Mouse (Mus musculus): ENCODE results near the gene Rhbdf1. TPM values are rescaled to one million over a fixed set of nuclear protein-coding genes. Genes with fewer than 3 reads are reported as not detected.

The Rhbdf1 gene
- polyA plus RNA-seq, 1 experiment from 2014 or later: 6.4 TPM

DNA sequence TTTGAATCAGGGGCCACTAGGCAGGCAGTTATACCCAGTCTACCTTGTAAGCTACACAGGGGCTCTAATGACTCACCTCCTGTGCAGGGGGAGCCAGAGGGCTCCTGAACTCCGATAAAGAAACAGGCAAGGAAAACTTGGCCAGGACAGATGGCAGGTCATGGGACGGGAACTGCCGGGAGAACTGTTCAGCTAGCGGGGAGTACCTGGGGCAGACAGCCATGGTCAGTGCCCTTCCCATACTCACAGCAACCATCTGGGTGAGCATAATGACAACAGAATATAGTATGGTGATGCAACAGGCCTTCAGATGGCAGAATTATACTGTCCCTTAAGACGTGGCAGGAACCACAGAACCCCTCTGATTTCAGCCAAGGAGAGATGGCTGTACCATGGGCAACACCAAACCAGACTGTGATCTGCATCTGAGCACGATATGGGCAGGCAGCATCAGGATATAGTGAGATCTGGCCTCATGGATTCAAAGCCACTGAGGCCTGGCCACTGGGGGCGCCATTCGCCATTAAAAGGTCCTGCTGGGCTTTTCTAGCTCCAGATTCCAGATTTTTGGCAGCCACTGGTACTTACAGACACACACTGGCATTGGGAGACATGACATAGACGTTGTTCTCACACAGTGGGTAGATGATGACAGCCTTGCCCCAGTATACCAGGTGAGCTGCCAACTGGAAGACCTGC, 14.8 kb upstream of the Rhbdf1 start:
- Histone ChIP-seq H3K36me3 (replicated peaks; ENCODE audit: insufficient read depth, low read length) (peaks cover 82% of the 10 kb centered on the region), H3K4me2 (ENCODE audit: low read depth, low read length) (no peak overlapping the region), H3K4me3 (ENCODE audit: low read depth, low read length) (no peak overlapping the region), H3K9me3 (ENCODE audit: low read length) (no peaks in the 10 kb centered on the region), H3K27ac (ENCODE audit: low read depth) (no peak overlapping the region), H3K9ac (replicated peaks) (no peak overlapping the region), H3K4me1 (ENCODE audit: insufficient read depth) (peaks cover 4% of the 10 kb centered on the region; the same call in 1 of the 2 replicates), H3K27me3 (ENCODE audit: insufficient read depth, low read length) (no peaks in the 10 kb centered on the region)
- ATAC-seq (0 out of 2 replicates have a peak, but pooled peaks have one; percentile 20), DNase-seq (peak; percentile 75)
- no peak for TF ChIP-seq EP300 (IDR thresholded peaks at IDR 0.05; ENCODE audit: low read depth)
- TF ChIP-seq CTCF (IDR thresholded peaks at IDR 0.05; ENCODE audit: low read depth): peak; percentile 83
- 68% methylated on average over 9 of the region's 9 CpGs for WGBS (ENCODE audit: insufficient replicate concordance)

DNA sequence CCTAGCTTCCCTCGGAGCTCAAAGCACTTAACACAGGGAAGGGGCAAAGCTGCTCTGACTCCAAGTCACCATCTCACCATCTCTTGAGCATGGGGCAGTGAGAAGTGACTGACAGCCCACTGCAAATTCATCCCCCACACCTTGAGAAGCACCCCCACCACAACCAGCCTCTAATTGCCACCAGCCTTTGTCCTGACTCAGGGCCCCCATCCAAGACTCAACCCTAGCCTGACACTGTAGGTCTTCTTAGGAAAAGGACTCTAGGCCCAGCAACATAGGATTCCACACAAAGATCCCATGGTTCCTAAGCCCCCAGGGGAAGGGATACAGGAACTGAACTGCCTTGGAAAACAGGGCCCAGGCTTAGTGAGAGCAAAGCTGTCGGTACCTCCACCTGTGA, 14.0 kb upstream of the Rhbdf1 start:
- H3K9ac ChIP-seq (replicated peaks): no peak overlapping the region
- H3K9me3 ChIP-seq (ENCODE audit: low read length): no peaks in the 10 kb centered on the region
- no peak overlapping the region for H3K4me3 ChIP-seq (ENCODE audit: low read depth, low read length)
- DNase-seq (no peak), ATAC-seq (no peak)
- 86% methylated on average over 2 of the region's 2 CpGs for WGBS (ENCODE audit: insufficient replicate concordance)
- H3K27ac ChIP-seq (ENCODE audit: low read depth): no peak overlapping the region
- TF ChIP-seq CTCF (IDR thresholded peaks at IDR 0.05; ENCODE audit: low read depth): no peak
- no peak for TF ChIP-seq EP300 (IDR thresholded peaks at IDR 0.05; ENCODE audit: low read depth)
- no peak overlapping the region for H3K4me2 ChIP-seq (ENCODE audit: low read depth, low read length)
- no peaks in the 10 kb centered on the region for H3K4me1 ChIP-seq (ENCODE audit: insufficient read depth)
- H3K36me3 ChIP-seq (replicated peaks; ENCODE audit: insufficient read depth, low read length): peaks cover 82% of the 10 kb centered on the region
- no peaks in the 10 kb centered on the region for H3K27me3 ChIP-seq (ENCODE audit: insufficient read depth, low read length)

DNA sequence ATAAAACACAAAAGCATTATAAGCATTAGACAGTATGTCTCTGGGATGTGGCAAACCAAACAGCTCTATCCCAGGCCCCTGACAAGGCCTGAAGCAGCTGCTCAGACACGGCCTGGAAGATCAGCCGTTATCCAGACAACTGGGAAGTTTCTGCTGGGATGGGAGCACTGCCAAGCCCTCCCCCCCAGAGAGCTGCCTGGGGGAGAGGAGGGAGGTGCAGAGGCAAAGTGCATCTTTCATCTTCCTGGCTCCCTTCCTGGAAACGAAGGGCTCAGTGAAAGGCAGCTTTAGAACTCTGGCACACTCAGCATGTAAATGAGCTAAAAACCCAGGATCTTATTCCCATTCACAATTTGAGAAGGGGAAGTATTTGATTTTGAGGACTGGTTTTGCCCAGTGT, 13.5 kb upstream of the Rhbdf1 start:
- H3K9me3 ChIP-seq (ENCODE audit: low read length): no peaks in the 10 kb centered on the region
- 59% methylated on average over 3 of the region's 3 CpGs for WGBS (ENCODE audit: insufficient replicate concordance)
- H3K27ac ChIP-seq (ENCODE audit: low read depth): no peak overlapping the region
- no peaks in the 10 kb centered on the region for H3K4me1 ChIP-seq (ENCODE audit: insufficient read depth)
- no peak overlapping the region for H3K9ac ChIP-seq (replicated peaks)
- H3K36me3 ChIP-seq (replicated peaks; ENCODE audit: insufficient read depth, low read length): peaks cover 80% of the 10 kb centered on the region
- no peak for ATAC-seq
- DNase-seq: no peak
- H3K4me2 ChIP-seq (ENCODE audit: low read depth, low read length): no peak overlapping the region
- TF ChIP-seq EP300 (IDR thresholded peaks at IDR 0.05; ENCODE audit: low read depth): no peak
- no peak for TF ChIP-seq CTCF (IDR thresholded peaks at IDR 0.05; ENCODE audit: low read depth)
- H3K27me3 ChIP-seq (ENCODE audit: insufficient read depth, low read length): no peaks in the 10 kb centered on the region
- H3K4me3 ChIP-seq (ENCODE audit: low read depth, low read length): no peak overlapping the region

DNA sequence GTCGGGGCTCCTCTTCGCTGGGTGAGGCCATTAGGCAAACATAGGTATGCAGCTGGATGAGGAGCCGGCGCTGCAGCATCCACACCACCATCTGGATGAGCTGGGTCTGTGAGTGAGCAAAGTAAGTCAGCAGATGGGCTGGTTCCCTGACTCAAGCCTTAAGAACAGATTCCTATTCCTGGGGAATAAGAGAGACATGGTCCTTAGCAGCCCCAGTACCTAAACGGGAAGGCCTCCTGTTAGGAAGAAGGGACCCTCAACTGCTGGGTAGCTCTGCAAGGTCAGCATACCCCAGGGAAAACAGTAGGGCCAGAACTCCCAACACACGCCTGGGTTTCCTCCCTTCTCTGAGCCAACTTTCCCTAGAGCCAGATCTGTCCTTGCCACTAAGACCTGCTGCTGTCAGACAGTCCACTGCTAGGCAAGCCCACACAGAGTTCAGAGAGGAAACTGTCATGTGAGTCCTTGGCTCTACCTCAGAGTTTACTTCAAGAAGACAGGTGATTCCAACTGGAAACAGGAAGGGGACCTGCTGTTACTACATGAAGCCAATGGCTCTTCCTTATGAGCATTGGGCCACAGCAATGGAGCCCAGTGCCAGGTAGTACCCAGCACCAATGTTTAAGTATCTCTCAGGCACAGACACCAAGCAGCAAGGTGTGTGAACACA, 12.9 kb upstream of the Rhbdf1 start:
- Histone ChIP-seq H3K4me2 (ENCODE audit: low read depth, low read length) (no peak overlapping the region), H3K4me3 (ENCODE audit: low read depth, low read length) (no peak overlapping the region), H3K27me3 (ENCODE audit: insufficient read depth, low read length) (no peaks in the 10 kb centered on the region), H3K27ac (ENCODE audit: low read depth) (no peak overlapping the region), H3K36me3 (replicated peaks; ENCODE audit: insufficient read depth, low read length) (peaks cover 81% of the 10 kb centered on the region), H3K4me1 (ENCODE audit: insufficient read depth) (no peaks in the 10 kb centered on the region), H3K9ac (replicated peaks) (no peak overlapping the region), H3K9me3 (ENCODE audit: low read length) (no peaks in the 10 kb centered on the region)
- DNase-seq: no peak
- no peak for TF ChIP-seq CTCF (IDR thresholded peaks at IDR 0.05; ENCODE audit: low read depth)
- no peak for TF ChIP-seq EP300 (IDR thresholded peaks at IDR 0.05; ENCODE audit: low read depth)
- ATAC-seq: no peak
- WGBS (ENCODE audit: insufficient replicate concordance): 85% methylated on average over 6 of the region's 6 CpGs

DNA sequence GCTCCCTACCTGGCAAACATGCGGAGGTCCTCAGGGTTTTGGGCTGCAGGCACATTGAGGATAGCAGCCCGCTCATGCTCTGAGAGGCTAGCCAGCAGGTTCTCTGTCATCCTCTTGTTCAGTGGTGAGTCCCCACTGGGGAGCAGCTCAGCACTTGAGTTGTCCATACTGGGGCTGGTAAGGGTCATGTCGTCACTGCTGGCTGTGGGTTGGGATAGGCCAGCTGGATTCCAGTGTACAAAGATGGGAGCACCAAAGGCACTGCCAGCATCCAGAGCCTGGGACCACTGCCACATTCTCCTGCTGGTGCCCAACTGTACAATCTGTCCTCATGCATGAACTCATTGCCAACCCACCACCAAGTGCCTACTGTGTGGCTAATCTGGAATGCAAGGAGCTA, 11.8 kb upstream of the Rhbdf1 start:
- no peaks in the 10 kb centered on the region for H3K4me1 ChIP-seq (ENCODE audit: insufficient read depth)
- DNase-seq: no peak
- H3K4me2 ChIP-seq (ENCODE audit: low read depth, low read length): no peak overlapping the region
- TF ChIP-seq CTCF (IDR thresholded peaks at IDR 0.05; ENCODE audit: low read depth): no peak
- no peak for TF ChIP-seq EP300 (IDR thresholded peaks at IDR 0.05; ENCODE audit: low read depth)
- WGBS (ENCODE audit: insufficient replicate concordance): 91% methylated on average over 3 of the region's 3 CpGs
- H3K4me3 ChIP-seq (ENCODE audit: low read depth, low read length): no peak overlapping the region
- no peak overlapping the region for H3K9ac ChIP-seq (replicated peaks)
- ATAC-seq: no peak
- H3K27ac ChIP-seq (ENCODE audit: low read depth): no peak overlapping the region
- H3K36me3 ChIP-seq (replicated peaks; ENCODE audit: insufficient read depth, low read length): peaks cover 86% of the 10 kb centered on the region
- H3K9me3 ChIP-seq (ENCODE audit: low read length): no peaks in the 10 kb centered on the region
- H3K27me3 ChIP-seq (ENCODE audit: insufficient read depth, low read length): no peaks in the 10 kb centered on the region

DNA sequence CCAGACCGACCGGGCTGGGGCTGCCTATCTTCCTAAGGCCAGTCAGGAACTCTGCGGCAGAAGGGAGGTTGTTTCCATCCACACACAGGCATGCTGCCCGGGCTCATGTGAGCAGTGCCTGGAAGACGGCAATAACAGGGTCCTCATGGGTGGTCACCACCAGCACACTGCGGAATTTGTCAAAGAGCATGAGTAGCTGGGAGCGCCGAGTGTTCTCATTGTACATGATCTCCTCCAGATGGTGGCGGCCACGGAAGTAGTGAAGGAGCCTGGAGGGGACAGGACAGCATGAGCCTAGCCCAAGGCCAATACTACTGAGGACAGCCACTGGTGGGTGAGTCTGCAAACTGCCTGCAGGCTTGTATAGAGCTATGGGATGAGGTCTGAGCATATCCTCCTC, 10.7 kb upstream of the Rhbdf1 start:
- Histone ChIP-seq H3K36me3 (replicated peaks; ENCODE audit: insufficient read depth, low read length) (peaks cover 79% of the 10 kb centered on the region), H3K27ac (ENCODE audit: low read depth) (no peak overlapping the region), H3K4me1 (ENCODE audit: insufficient read depth) (no peaks in the 10 kb centered on the region), H3K4me2 (ENCODE audit: low read depth, low read length) (no peak overlapping the region), H3K9ac (replicated peaks) (no peak overlapping the region), H3K27me3 (ENCODE audit: insufficient read depth, low read length) (no peaks in the 10 kb centered on the region), H3K4me3 (ENCODE audit: low read depth, low read length) (no peak overlapping the region), H3K9me3 (ENCODE audit: low read length) (no peaks in the 10 kb centered on the region)
- TF ChIP-seq EP300 (IDR thresholded peaks at IDR 0.05; ENCODE audit: low read depth) (no peak), CTCF (IDR thresholded peaks at IDR 0.05; ENCODE audit: low read depth) (no peak)
- no peak for ATAC-seq
- no peak for DNase-seq
- WGBS (ENCODE audit: insufficient replicate concordance): 91% methylated on average over 10 of the region's 10 CpGs

Measured in liver, postnatal 0 days (tissue).